Mouse (Mus musculus) cerebellum, adult 11 months (tissue): Measurements from ENCODE around the gene Cwc27.

ENCODE experiments used
- DNase-seq: peaks from one replicate; pipeline ENCODE4 v3.0.0; 2022

The Cwc27 gene

DNA sequence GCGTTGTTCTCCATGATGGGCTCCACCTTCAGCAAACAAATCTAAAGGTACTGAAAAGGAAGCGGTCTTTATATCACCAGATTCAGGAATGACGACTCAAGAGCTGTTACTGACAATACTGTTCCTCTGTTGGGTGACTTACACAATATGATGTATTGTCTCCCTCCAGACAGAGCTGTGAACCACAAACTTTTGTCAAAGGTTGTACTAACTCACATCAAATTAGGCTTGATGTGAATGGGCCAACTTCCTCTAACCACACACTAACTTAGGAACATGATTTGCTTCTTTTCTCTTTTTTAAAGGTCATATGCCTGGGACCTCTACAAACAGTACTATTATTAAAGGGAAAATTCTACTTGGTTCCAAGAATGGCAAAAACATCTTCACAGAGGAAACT lies 53.7 kb downstream of the Cwc27 start:
- DNase-seq = no peak

DNA sequence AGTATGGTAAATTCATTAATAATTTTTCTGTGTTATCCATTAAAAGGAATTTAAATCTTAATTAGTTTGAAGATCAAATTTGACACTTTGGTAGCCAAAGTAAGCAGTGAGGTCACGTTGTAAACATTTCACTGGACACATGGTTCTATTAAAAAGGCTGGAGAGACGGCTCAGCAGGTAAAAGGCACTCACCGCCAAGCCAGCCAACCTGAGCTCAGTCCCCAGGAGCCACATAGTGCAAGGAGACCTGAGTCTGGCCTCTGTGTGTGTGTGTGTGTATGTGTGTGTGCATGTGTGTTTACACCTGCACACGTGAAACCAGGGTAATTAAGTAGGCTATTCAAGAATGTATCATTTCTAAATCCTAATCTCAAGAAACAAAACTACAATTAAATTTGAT lies 54.5 kb downstream of the Cwc27 start:
- DNase-seq = no peak

DNA sequence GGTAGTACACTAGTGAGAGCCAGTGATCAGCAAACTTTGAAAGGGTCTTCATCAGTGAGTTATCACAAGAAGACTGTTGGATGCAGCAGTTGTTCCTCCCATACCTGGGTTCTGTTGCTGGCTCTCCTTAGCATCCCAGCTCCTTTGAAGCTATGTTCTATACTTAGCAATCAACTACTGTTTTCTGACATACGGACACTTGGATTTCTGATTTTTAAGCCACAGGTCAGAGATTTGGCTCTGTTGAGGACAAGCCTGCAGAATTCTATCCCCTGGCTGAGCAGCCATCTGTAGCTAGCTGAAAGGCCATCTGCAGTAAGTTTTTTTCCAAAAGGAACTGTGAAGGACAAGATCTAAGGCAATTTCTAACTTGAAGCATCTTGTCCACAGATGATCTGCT lies 57.6 kb downstream of the Cwc27 start:
- DNase-seq = peak; percentile 66

DNA sequence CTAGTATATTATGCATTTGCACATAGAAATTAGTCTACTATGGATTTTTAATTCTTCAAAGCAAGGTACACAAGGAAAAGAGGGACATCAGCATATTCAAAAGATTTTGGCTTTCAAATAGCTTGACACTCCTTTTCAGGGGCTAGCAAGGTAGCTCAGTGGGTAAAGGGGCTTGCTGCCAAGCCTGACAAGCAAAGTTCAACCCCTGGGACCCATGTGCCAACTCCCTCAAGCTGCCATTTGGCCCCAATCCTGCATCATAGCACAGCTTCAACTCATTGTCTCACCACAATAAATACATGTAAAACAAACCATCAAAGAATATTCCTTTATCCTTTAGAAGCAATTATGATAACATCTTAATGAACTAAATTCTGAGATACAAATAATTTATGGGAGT lies 69.9 kb downstream of the Cwc27 start:
- DNase-seq = peak; percentile 26

DNA sequence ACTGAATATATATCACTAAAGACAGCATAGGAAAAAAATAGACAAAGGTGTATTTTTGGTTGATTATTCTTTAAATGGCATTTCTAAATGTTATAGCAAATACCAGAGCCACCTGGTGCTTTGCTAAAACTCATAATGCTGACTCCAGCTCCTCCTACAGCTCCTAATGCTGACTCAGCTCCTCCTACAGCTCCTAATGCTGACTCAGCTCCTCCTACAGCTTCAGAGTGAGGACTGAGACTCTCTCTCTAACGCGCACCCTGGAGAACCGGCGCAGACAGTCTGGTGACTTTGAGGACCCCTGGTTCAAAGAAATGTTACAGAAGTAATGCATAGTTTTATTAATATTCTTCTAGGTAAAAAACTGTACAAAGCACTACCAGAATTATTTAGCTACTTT lies 74.1 kb downstream of the Cwc27 start:
- DNase-seq = no peak

DNA sequence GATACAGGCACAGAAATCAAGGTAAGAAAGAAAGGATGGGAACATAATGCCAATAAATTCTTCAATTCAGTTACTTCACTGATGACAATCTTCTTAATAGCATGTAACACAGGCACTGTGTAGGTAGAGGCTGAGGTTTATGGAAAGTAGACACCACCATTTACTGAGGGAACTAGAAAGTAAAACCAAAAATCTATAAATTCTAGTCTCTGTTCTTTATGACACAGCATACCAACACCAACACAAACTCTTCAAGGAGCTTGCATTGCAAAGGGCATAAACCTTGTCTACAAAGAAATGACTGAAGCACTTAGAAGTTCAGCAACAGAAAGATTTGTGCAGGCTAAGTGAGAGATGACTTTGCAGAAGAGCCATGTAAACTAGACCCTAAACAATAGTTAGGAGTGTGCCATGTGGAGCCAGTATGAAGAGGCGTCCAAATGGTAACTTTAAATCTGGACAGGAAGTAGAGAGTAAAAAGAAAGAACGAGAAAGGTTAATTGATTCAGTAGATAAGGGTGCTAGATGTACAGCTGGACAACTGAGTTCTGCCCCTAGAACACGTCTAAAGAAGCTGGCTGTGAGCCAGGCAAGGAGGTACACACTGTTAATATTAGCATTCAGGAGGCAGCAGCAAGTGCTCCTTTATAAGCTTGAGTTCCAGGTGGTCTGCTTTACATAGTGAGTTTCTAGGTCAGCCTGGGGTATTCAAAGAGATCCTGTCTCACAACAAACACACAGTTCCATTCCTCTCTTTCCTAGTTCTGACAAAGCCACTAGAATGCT lies 87.5 kb downstream of the Cwc27 start:
- no peak for DNase-seq

DNA sequence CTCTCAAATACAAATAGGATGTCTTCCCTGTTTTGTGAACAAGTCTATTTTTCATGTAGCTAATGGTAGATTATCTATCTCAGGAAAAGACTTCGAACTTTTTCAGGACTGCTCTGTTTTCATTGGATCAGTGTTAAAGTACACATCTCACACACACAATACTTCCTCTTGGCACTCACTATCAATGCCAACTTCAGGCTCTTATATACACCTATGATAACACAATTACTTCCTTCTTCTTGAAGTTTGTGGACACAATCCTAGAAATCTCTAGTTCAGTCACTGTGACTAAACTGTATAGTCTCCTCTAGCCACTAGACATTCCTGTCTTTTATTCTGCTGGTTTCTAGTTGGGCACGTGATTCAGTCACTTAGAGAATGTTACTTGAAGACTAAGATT lies 89.3 kb downstream of the Cwc27 start:
- DNase-seq = no peak

DNA sequence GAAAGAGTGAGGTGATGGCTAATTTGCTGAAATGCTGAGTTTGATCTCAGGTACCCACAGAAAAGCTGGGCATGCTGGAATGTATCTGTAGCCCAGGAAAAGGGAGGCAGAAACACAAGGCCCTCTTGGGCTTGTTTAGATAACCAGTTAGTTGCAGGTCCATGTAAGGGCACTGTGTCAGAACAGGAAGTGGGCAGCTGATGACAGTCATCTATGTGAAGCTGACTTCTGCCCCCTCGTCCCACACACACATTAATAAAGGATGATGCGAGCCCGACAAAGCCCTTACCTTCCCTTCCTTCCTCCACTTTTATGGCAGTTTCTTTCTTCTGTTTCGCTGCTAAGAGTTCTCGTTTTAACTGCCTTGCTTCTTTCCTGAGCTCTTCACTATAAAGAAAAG lies 96.8 kb downstream of the Cwc27 start:
- DNase-seq = no peak

DNA sequence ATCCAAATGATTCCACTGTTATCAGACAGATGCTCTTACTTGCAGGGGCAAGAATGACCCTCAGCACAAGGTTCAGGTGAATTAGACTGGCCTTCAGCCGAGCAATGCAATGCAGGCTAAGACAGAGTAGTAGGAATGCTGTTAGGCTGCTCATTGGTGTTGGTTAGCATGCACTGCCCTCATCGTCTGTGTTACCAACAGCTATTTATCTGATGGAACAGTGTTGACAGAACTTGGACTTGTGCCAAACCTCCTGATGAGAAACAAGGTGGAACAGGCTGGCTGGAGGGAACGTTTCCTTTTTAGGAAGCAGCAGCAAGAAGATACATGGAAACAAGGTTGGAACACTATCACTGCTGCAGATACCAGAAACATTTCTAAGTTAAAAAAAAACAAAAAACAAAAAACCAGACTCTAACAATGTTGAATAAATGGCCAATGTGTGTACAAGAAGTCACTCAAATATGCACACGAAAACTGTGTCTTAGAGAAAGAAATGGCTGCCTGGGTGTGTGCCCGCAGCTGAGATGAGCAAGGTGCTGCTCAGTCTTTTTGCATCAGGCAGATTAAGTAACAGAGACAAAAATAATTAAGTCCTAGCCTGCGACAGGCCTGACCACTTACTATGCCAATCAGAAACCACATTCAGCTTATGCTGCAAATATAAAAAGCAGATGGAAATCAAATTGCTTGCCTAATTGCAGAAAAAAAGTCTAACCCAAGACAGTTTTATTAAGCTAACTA lies 122.2 kb downstream of the Cwc27 start:
- peak; percentile 86 for DNase-seq

DNA sequence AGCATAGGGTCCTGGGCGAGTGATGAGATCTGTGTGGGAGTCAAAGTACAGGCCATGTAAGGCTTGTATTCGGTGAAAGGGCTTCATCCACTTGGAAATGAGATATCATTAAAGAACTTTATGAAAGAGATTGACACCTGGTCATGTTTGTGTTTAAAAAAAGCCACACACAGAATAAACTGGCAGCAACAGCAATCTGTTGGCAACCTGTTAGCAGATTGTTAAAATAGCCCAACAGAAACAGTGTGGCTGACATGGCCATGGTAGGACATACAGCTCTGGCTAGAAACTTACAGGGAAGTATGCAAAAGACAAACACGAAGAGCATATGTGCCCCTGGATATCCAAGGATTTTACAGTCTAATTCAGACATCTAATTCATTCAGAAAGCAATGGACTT lies 124.2 kb downstream of the Cwc27 start:
- DNase-seq = no peak

DNA sequence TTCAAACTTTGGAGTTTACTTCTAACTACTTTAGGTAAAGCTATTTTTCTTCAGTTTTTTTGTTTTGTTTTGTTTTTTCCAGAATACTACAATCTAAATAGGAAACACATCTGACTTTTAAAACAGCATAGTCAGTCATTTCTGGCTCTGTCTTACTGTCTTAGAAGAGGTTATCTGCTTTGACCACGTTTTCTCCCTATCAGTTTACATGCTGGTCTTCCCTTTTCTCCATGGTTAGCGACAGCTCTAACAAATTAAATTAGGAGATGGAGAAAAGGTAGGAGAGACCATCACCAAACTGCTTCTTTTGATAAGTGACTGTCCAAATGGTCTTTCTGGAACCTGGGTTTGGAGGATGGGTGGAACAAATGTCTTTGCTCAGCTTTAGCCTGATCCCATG lies 131.4 kb downstream of the Cwc27 start:
- DNase-seq = no peak

DNA sequence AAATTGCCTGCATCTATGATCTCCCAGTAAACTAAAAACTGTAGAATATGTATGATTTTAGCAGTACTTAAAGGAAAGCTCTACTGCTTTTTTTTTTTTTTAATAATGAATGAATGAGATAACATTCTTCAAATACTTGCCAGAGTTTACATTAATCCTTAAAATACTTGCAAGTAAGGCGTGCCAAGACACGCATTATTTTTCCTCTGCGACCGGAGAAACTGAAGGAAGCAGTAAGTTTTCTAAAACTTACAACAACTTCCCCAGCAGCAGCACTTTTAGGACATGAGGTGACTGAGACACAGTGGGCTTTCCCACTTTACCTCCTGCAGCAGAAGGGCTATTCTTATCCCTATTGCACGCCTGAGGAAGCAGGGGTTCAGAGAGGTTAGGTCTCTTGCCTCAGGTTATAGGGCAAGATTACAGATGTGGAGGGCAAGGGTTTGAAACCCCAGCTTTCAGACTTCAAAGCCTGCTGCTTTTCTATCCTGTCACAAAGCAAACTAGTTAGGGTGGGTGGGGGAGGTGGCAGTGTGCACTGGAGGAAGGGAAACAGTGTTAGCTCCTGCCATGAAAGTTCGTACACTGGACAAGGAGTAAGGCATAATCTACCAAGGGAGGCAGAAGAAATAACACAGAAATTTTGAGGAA lies 132.5 kb downstream of the Cwc27 start:
- no peak for DNase-seq

DNA sequence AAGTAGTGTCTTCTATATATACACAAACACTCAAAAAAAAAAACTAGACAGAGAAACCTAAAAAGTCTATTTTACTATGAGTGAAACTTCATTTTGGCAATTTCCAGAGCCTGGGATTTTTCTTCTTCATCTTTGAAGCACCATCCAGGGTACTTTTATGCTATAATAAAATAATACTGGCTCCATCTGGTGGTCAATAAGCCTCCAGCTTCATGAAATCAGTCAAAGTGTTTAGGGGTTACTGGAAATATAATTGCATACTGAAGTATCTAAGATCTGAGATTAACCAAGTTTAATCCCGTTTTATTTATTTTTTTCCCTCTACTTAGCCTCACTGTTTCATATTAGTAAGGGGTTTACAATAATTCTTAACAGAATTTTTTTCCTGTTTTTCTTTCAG lies 135.7 kb downstream of the Cwc27 start:
- DNase-seq = no peak

DNA sequence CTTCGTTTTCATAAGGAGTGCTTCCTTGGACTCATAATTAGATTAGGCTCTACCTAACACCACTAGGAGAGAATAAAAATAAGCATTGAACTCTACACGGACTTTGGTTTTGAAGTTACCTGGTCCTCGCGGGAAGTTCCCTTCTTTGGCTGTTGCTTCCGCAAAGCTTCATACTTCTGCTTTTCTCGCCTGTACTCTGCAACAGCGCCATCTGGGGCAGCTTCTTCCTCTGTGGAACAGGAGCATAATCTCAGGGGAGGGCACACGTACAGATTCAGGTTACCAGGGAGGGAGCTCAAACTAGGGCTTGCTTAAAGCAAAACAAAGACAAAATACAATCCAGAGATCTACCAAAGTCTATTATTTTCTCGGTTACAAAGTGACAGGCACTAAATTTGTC lies 155.8 kb downstream of the Cwc27 start:
- DNase-seq = no peak

DNA sequence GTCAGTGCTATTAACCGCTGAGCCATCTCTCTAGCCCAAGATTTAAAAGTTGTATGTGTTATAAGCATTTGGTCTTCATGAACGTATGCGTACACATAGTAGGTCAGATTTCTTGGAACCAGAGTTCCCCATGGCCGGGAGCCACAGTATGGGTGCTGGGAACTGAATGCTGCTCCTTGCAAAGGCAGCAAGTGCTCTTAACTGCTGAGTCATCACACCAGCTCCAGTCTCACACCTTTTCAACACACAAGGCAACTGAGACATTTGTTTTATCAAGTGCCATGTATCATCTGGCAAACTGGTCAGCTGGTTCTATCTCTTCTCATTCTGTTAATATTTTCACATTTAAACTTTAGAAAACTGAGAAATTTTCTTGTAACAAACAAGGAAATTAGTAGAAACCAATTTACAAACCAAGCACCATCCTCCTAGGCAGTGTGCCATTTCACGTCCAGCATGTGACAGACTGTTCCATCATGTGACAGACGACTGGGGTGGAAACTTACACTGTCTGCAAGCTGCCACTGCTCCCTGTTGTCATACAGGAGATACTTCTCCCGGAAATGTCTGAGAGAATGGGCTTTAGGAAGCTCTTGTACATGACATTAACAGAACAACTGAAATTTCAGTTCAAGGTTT lies 156.8 kb downstream of the Cwc27 start:
- no peak for DNase-seq

DNA sequence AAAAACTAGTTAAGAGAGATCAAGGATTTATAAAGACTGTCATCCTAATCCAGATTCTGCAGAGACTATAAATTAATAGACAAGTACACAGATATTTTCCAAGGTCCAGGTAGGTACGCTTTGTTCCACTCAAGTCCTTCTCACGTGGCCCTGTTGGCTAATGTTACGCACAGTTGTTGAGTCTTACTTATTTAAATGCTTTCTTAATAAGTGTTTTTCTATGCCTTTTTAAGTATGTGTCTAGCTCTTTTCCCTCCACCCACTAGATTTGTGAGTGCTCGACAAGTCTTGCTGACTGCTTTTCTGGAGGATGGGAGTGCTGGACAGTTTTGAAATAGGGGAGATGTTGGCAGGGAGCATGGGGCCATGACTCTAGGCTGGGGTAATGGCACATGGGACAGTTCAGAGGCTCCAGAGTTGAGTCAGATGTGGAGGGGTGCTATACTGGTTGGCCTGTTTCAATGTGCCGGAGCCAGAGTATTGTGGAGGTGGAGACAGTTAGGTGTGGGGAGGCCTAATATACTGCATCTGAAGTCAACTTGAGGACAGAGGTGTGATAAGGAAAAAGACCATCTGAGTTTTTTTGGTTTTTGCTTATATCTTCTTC lies 160.2 kb downstream of the Cwc27 start:
- no peak for DNase-seq

DNA sequence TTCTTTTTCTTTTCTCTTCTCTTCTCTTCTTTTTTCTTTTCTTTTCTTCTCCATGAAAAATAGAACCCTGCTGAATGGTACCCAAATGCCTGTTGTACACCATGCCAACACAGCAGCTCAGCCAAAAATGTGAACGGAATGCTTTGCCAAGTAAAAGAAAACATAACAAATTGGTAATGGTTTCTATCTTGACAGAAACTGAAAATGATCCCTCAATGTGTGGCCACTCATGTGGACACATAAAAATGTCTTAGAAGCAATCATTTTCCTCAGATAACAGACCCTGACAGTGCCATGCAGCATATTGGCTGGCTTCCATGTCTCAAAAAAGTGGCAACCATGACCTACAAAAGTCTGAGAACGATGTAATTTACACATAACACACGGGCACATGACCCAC lies 161.8 kb downstream of the Cwc27 start:
- DNase-seq = peak; percentile 6

DNA sequence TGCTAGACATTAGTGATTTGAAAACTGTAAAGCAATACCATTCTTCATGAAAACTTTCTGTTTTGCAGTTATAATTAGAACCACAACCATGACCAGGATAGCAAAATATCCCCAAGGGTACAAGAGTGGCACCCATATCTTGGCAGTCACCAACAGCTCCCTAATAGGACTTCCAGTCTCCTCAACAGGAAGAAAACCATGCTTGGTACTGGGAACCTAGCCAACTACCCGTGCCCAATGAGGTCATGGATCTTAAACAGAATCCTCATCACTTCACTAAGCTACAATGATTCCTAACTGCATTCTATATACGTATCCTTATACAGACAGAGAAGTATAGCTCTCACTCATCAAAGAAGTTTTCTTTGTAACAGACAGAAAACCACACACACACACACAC lies 165.2 kb downstream of the Cwc27 start:
- no peak for DNase-seq

DNA sequence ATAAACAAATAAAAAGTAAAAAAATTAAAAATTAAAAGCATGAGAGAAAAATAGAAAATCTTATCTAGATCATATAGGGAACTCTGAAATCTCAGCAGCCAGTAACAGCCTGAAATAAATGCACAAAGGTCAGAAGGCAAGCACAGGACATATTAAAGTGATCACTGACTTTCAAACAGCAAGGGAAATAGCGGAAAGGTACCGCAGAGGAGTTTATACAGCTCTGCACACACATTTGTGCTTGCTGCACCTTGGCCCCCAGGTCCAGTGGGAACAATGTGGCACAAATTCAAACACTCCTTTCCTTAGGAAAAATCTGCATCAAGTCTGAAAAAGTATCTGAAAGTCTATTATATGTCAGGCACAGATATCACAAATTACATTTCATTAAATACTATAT lies 166.3 kb downstream of the Cwc27 start:
- DNase-seq = no peak

DNA sequence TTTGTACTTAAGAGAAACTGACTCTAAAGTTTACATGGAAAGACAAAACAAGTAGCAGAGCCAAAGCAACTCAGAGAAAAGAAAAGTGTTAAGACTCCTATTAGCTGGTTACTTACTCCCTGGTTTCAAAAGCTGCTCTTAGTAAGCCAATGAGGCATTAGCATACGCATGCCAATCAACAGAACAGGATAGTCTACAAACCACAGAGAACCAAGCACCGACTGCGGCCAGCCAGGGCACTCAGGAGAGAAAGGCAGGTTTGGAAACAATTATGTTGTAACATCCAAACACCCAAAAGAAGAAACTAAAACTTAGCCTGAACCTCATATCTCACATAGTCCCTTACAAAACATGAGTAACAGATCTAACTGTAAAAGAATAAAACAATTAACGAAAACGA lies 166.8 kb downstream of the Cwc27 start:
- DNase-seq = no peak

DNA sequence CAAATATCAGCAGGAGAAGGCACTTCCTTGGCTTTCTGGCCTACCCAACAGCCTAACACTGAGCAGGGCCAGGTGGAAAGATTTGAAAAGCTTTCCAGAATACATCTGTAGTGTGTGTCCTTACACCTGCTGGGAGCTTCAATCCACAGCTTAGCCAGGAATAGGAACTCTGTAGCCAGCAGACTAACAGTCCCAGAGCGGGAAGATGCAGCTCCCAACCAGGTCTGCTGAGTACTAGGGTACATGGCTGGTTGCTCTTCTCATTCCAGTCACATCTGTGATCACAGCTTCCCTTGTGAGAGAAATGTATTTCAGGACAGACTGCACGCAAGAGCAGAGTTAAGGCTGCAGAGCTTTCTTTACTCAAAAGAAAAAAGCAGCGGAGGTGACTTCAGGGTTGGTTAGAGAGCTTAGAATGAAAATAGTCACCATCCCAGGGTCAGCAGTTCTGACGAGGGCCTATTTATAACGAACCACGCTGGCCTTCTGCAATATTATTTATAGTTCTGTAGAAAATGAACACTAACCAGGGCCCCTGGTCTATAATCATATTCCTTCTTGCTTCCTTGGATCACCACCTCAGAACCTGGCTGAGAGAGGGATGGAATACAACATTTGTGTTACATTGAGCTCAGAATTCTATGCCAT lies 171.0 kb downstream of the Cwc27 start:
- no peak for DNase-seq

DNA sequence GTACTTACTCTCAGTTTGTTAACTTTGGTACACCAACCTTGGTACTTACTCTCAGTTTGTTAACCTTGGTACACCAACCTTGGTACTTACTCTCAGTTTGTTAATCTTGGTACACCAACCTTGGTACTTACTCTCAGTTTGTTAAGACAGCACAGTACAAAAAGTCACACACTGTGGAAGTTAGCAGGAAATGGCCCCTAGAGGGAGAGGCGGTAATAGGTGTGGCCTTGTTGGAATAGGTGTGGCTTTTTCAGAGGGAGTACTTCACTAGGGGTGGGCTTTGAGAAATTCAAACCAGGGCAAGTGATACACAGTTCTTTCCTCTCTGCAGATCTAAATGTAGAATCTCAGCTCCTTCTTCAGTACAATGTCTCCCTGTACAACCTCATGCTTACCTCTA lies 172.8 kb downstream of the Cwc27 start:
- DNase-seq = no peak
